Mouse (Mus musculus) heart, embryonic 13.5 days (tissue): ENCODE measurements at regions not wholly inside any gene's neighbourhood (a gene's known extent, or its start where the extent isn't known, plus 50 kb on each side); places are given as distances from the start of the nearest gene placed in this dataset.

Source experiments
- ATAC-seq: fragments of 200-750 bp; cut with Nextera tagmentation; 2 replicates; pipeline ENCODE4 v1.8.0; 2017; ENCODE audit warnings: moderate TSS enrichment; ENCODE audit not compliant: insufficient number of reproducible peaks, low FRiP score, low TSS enrichment; ENCODE audit errors: extremely low read depth
- H3K27ac ChIP-seq: fragments of 300-500 bp; sonication (generic); replicated peaks from 2 replicates; pipeline ENCODE4 v1.5.1; 2015; ENCODE audit warnings: moderate library complexity, mild to moderate bottlenecking, inconsistent platforms
- H3K27me3 ChIP-seq: fragments of 300-500 bp; sonication (generic); replicated peaks from 2 replicates; pipeline ENCODE4 v1.6.1; 2015; ENCODE audit warnings: mild to moderate bottlenecking, inconsistent platforms
- H3K36me3 ChIP-seq: fragments of 300-500 bp; sonication (generic); 2 replicates; pipeline ENCODE4 v1.6.1; 2015; ENCODE audit warnings: mild to moderate bottlenecking, inconsistent platforms
- H3K4me1 ChIP-seq: fragments of 300-500 bp; sonication (generic); 2 replicates; pipeline ENCODE4 v1.6.1; 2015; ENCODE audit warnings: inconsistent platforms
- H3K4me2 ChIP-seq: fragments of 300-500 bp; sonication (generic); 2 replicates; pipeline ENCODE4 v1.6.1; 2015; ENCODE audit warnings: inconsistent platforms, mild to moderate bottlenecking, moderate library complexity
- H3K4me3 ChIP-seq: fragments of 300-500 bp; sonication (generic); 2 replicates; pipeline ENCODE4 v1.5.1; 2015; ENCODE audit warnings: moderate library complexity, mild to moderate bottlenecking, inconsistent platforms
- H3K9ac ChIP-seq: fragments of 300-500 bp; sonication (generic); 2 replicates; pipeline ENCODE4 v1.6.1; 2015; ENCODE audit warnings: inconsistent platforms, mild to moderate bottlenecking, moderate library complexity
- H3K9me3 ChIP-seq: fragments of 300-500 bp; sonication (generic); 2 replicates; pipeline ENCODE4 v1.6.1; 2016; ENCODE audit warnings: inconsistent platforms
- WGBS: fragments of 180-500 bp; shearing (Covaris S2); methylation state at CpG from one replicate; pipeline ENCODE4 v1.1.7; 2015; ENCODE audit warnings: mixed read lengths; 5-methylcytosine and 5-hydroxymethylcytosine counted together

- ATAC-seq: peak; percentile 15; the same call in 1 of the 2 replicates
Observed at GRCm38 (mm10) chr14:105498155-105498906, 240.0 kb downstream of the Ndfip2 start.

DNA sequence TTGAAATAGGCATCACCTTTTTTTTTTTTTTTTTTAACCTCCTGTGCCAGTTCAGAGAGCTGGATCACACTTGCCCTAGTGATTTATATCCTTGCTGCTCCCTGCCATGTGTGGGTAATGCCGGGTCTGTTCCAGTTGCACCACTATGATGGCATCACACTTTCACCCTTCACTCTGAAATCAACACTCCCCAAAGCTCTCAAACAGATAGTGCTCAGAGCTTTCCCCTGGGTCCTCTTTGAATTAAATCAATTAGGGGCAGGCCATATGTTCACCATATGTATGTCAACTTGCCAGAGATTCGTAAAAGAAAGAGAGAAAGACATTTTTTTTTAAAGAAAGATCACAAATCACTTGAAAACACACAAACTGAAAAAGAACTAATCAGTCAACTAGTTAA is 236.8 kb downstream of the Ndfip2 start:
- Histone ChIP-seq H3K4me1 (peaks cover 20% of the 10 kb centered on the region), H3K27ac (no peak overlapping the region), H3K36me3 (no peaks in the 10 kb centered on the region), H3K9me3 (no peaks in the 10 kb centered on the region), H3K27me3 (no peaks in the 10 kb centered on the region), H3K4me3 (no peak overlapping the region), H3K9ac (no peak overlapping the region), H3K4me2 (no peak overlapping the region)
- ATAC-seq: no peak
- WGBS: 56% methylated on average over 2 of the region's 2 CpGs

More at GRCm38 (mm10) chr14:105498155-105498906, 240.0 kb downstream of the Ndfip2 start:
- peaks cover 41% of the 10 kb centered on the region for H3K4me1 ChIP-seq
- no peaks in the 10 kb centered on the region for H3K36me3 ChIP-seq
- H3K9ac ChIP-seq: no peak overlapping the region
- 42% methylated on average over 10 of the region's 10 CpGs for WGBS
- H3K9me3 ChIP-seq: no peaks in the 10 kb centered on the region
- no peak overlapping the region for H3K4me3 ChIP-seq
- H3K4me2 ChIP-seq: 0 out of 2 replicates have a peak overlapping the region, but pooled peaks have one; percentile 37
- peaks cover 4% of the 10 kb centered on the region; the same call in 1 of the 2 replicates for H3K27me3 ChIP-seq
- H3K27ac ChIP-seq: peak overlapping the region; percentile 55

DNA sequence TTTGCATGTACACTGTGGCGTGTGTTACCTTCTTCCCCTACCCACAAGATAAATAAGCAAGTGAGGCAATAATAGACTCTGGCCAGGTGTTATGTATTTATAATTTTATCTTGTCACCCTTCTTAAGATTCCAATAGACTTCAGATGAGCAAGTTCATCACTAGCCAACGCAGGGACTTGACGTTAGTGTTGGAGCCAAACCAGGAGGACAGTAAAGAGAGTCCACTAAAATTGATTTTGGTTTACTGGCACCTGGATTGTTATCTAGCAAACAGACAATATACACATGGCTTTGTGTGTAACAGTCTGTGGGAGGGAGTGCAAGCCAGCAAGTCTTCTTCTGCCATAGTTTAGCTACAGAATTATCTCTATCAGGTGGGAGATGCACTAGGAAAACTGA is 236.0 kb downstream of the Ndfip2 start:
- Histone ChIP-seq H3K27me3 (no peaks in the 10 kb centered on the region), H3K9me3 (no peaks in the 10 kb centered on the region), H3K9ac (no peak overlapping the region), H3K36me3 (no peaks in the 10 kb centered on the region), H3K4me1 (peaks cover 15% of the 10 kb centered on the region), H3K27ac (no peak overlapping the region), H3K4me3 (no peak overlapping the region), H3K4me2 (no peak overlapping the region)
- WGBS: 73% methylated on average over 3 of the region's 3 CpGs
- no peak for ATAC-seq

GRCm38 (mm10) chr14:105490158-105490557 is 231.8 kb downstream of the Ndfip2 start:
- Histone ChIP-seq H3K36me3 (no peaks in the 10 kb centered on the region), H3K9ac (no peak overlapping the region), H3K4me1 (no peaks in the 10 kb centered on the region), H3K9me3 (no peaks in the 10 kb centered on the region), H3K27me3 (no peaks in the 10 kb centered on the region), H3K4me2 (no peak overlapping the region), H3K27ac (no peak overlapping the region), H3K4me3 (no peak overlapping the region)
- 31% methylated on average over 3 of the region's 3 CpGs for WGBS
- no peak for ATAC-seq

GRCm38 (mm10) chr14:105483352-105484083 is 225.1 kb downstream of the Ndfip2 start:
- Histone ChIP-seq H3K27ac (peak overlapping the region; percentile 74), H3K9me3 (no peaks in the 10 kb centered on the region), H3K9ac (peak overlapping the region; percentile 77), H3K27me3 (no peaks in the 10 kb centered on the region), H3K4me3 (peak overlapping the region; percentile 52), H3K4me2 (peak overlapping the region; percentile 76), H3K4me1 (peaks cover 29% of the 10 kb centered on the region), H3K36me3 (no peaks in the 10 kb centered on the region)
- 10% methylated on average over 21 of the region's 21 CpGs for WGBS
- ATAC-seq: peak; percentile 68

- peak overlapping the region; percentile 52 for H3K4me3 ChIP-seq
- no peak for ATAC-seq
- peaks cover 29% of the 10 kb centered on the region for H3K4me1 ChIP-seq
- no peaks in the 10 kb centered on the region for H3K27me3 ChIP-seq
- peak overlapping the region; percentile 77 for H3K9ac ChIP-seq
- H3K9me3 ChIP-seq: no peaks in the 10 kb centered on the region
- peak overlapping the region; percentile 74 for H3K27ac ChIP-seq
- H3K4me2 ChIP-seq: peak overlapping the region; percentile 76
- WGBS: 8% methylated on average over 16 of the region's 16 CpGs
- H3K36me3 ChIP-seq: no peaks in the 10 kb centered on the region
Observed at GRCm38 (mm10) chr14:105482644-105483351, 224.4 kb downstream of the Ndfip2 start.

- no peak for ATAC-seq
- Histone ChIP-seq H3K4me2 (peak overlapping the region; percentile 56), H3K9ac (peak overlapping the region; percentile 64; the same call in 1 of the 2 replicates), H3K4me3 (peak overlapping the region; percentile 21; the same call in 1 of the 2 replicates), H3K4me1 (peaks cover 29% of the 10 kb centered on the region), H3K36me3 (no peaks in the 10 kb centered on the region), H3K27me3 (no peaks in the 10 kb centered on the region), H3K9me3 (no peaks in the 10 kb centered on the region), H3K27ac (0 out of 2 replicates have a peak overlapping the region, but pooled peaks have one; percentile 1)
- WGBS: 37% methylated on average over 9 of the region's 9 CpGs
Observed at GRCm38 (mm10) chr14:105480048-105480447, 221.7 kb downstream of the Ndfip2 start.

DNA sequence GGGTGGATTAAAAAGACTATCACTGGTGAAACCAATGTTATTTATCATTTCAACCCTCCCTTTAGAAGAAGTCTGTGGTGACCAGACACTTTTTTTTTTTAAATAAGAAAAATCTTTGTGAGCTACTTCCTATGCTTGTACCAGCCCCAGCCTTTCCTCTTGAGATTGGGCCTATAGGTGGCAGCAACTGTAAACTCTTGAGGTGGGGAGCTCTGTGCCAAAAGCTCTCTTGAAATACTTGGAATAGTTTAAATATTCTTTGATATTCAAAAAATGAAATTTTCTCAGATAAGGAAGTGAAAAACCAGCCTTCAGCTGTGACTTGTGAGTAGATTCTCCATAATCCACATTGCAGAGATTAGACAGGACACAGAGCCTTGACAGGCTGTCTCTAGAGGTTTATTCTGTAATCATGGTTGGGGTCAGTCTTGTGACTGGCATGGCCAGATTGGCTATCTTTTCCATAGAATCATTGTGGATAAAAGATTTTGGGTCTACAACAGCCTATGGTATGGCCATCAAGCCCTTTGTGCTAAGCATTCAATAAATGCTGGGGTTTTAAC is 216.7 kb downstream of the Ndfip2 start:
- Histone ChIP-seq H3K4me2 (no peak overlapping the region), H3K4me3 (no peak overlapping the region), H3K27me3 (no peaks in the 10 kb centered on the region), H3K4me1 (peaks cover 4% of the 10 kb centered on the region; the same call in 1 of the 2 replicates), H3K9ac (no peak overlapping the region), H3K9me3 (no peaks in the 10 kb centered on the region), H3K27ac (no peak overlapping the region), H3K36me3 (no peaks in the 10 kb centered on the region)
- ATAC-seq: no peak

GRCm38 (mm10) chr14:105448919-105449458 is 190.6 kb downstream of the Ndfip2 start:
- no peak overlapping the region for H3K4me3 ChIP-seq
- H3K4me2 ChIP-seq: no peak overlapping the region
- H3K4me1 ChIP-seq: peaks cover 4% of the 10 kb centered on the region; the same call in 1 of the 2 replicates
- no peak overlapping the region for H3K9ac ChIP-seq
- no peak for ATAC-seq
- no peaks in the 10 kb centered on the region for H3K36me3 ChIP-seq
- no peaks in the 10 kb centered on the region for H3K9me3 ChIP-seq
- 62% methylated on average over 3 of the region's 3 CpGs for whole genome bisulfite sequencing
- no peak overlapping the region for H3K27ac ChIP-seq
- no peaks in the 10 kb centered on the region for H3K27me3 ChIP-seq

DNA sequence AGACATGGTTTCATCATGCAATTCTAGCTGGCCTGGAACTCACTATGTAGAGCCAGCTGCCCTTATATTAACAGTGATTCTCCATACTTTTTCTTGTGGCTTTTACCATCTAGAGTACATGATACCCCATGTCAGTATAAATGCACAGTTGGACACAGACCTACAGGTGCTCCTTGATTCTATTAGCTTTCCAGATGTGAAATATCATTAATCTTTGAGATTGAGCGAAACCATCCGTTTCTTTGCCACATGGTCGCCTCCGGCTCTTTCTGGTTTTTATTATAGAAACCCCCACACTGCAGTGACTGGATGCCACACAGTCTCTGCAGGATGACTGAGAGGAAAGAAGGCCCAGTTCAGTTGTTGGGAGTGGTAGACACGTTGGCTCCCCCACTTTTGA is 188.7 kb downstream of the Ndfip2 start:
- H3K4me3 ChIP-seq: no peak overlapping the region
- no peaks in the 10 kb centered on the region for H3K36me3 ChIP-seq
- H3K27ac ChIP-seq: no peak overlapping the region
- H3K27me3 ChIP-seq: no peaks in the 10 kb centered on the region
- H3K9ac ChIP-seq: no peak overlapping the region
- 78% methylated on average over 5 of the region's 5 CpGs for WGBS
- H3K4me1 ChIP-seq: peaks cover 4% of the 10 kb centered on the region; the same call in 1 of the 2 replicates
- no peaks in the 10 kb centered on the region for H3K9me3 ChIP-seq
- no peak for ATAC-seq
- no peak overlapping the region for H3K4me2 ChIP-seq

DNA sequence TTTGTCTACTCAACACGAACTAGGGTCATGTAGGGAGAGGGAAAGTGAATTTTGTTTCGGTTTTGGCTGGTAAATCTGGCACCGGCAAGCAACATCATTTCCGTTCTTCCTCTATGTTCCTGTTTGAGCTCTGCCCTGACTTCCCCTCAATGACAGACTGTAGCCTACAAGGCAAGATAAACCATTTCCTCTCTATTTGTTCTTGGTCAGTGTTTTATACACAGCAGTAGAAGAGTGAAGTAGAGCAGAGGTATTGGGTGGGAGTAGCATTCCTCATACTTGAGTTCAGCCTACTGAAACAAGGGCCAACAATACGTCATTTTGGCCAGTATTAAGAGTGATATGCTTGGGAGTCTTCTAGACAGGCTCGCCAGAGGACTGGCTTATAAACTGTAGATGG is 177.0 kb downstream of the Ndfip2 start:
- no peak overlapping the region; the same call in 1 of the 2 replicates for H3K27ac ChIP-seq
- H3K4me1 ChIP-seq: peaks cover 14% of the 10 kb centered on the region
- no peak for ATAC-seq
- H3K9ac ChIP-seq: no peak overlapping the region
- no peaks in the 10 kb centered on the region for H3K9me3 ChIP-seq
- 60% methylated on average over 6 of the region's 6 CpGs for WGBS
- H3K36me3 ChIP-seq: no peaks in the 10 kb centered on the region
- no peaks in the 10 kb centered on the region for H3K27me3 ChIP-seq
- H3K4me2 ChIP-seq: no peak overlapping the region
- no peak overlapping the region for H3K4me3 ChIP-seq
